Mouse (Mus musculus) thymus, adult 2 months (tissue): ENCODE results near the gene Pik3cb. TPM values are rescaled to one million over a fixed set of nuclear protein-coding genes. Genes with fewer than 3 reads are reported as not detected.

ENCODE experiments used
- DNase-seq: peaks from one replicate; pipeline ENCODE4 v3.0.0; 2021
- H3K27ac ChIP-seq: fragments of 200-500 bp; 2 replicates; pipeline ENCODE4 v1.5.1; 2012; ENCODE audit warnings: low read length, control low read depth; ENCODE audit not compliant: control insufficient read depth, insufficient read depth
- H3K27me3 ChIP-seq: fragments of 200-500 bp; 2 replicates; pipeline ENCODE4 v1.6.1; 2012; ENCODE audit warnings: mild to moderate bottlenecking, low read length, moderate library complexity, mixed read lengths; ENCODE audit not compliant: control insufficient read depth, insufficient read depth
- H3K36me3 ChIP-seq: fragments of 200-500 bp; 2 replicates; pipeline ENCODE4 v1.6.1; 2012; ENCODE audit warnings: mild to moderate bottlenecking, low read length, moderate library complexity; ENCODE audit not compliant: control insufficient read depth, insufficient read depth
- H3K4me1 ChIP-seq: fragments of 200-500 bp; replicated peaks from 2 replicates; pipeline ENCODE4 v1.6.1; 2012; ENCODE audit warnings: low read length; ENCODE audit not compliant: control insufficient read depth, insufficient read depth
- H3K4me3 ChIP-seq: fragments of 200-500 bp; 2 replicates; pipeline ENCODE4 v1.5.1; 2012; ENCODE audit warnings: mild to moderate bottlenecking, low read length, control low read depth, moderate library complexity; ENCODE audit not compliant: control insufficient read depth, insufficient read depth
- CTCF ChIP-seq: fragments of 200-500 bp; IDR thresholded peaks from 2 replicates; pipeline ENCODE4 v1.5.1; 2012; ENCODE audit warnings: mild to moderate bottlenecking, control low read depth, low read length, moderate library complexity, borderline replicate concordance; ENCODE audit not compliant: control insufficient read depth, poor library complexity, insufficient read depth; ENCODE audit errors: extremely low read depth
- POLR2A ChIP-seq: fragments of 200-500 bp; IDR thresholded peaks from 2 replicates; pipeline ENCODE4 v1.6.1; 2012; ENCODE audit warnings: mild to moderate bottlenecking, low read length, control low read depth, moderate library complexity; ENCODE audit not compliant: control insufficient read depth, poor library complexity, insufficient read depth; ENCODE audit errors: extremely low read depth
- WGBS: fragments of 180-500 bp; shearing (Covaris S2); methylation state at CpG from one replicate; pipeline ENCODE4 v1.1.7; 2018; 5-methylcytosine and 5-hydroxymethylcytosine counted together
- polyA plus RNA-seq: library from polyadenylated mRNA; depleted of rRNA; stranded (reverse); fragments of >200 nt; gene quantifications from 2 replicates; pipeline ENCODE4 v1.2.3, GENCODE M21; 2012

Pik3cb gene
- polyA plus RNA-seq, 1 experiment = 2.9 TPM

- Histone ChIP-seq H3K4me1 (no peaks in the 10 kb centered on the region), H3K36me3 (no peaks in the 10 kb centered on the region), H3K4me3 (no peak overlapping the region), H3K27ac (no peak overlapping the region), H3K27me3 (no peaks in the 10 kb centered on the region)
- WGBS = 96% methylated on average over 4 of the region's 4 CpGs
- TF ChIP-seq CTCF (no peak), POLR2A (no peak)
- DNase-seq = no peak
These were observed 97.8 kb downstream of the Pik3cb start for GRCm38 (mm10) chr9:99042641-99043040.

GRCm38 (mm10) chr9:99041994-99042393 is 98.4 kb downstream of the Pik3cb start:
- no peak for TF ChIP-seq CTCF
- no peak for TF ChIP-seq POLR2A
- 93% methylated on average over 9 of the region's 9 CpGs for WGBS
- DNase-seq = no peak
- H3K27ac ChIP-seq = no peak overlapping the region
- H3K36me3 ChIP-seq = no peaks in the 10 kb centered on the region
- no peaks in the 10 kb centered on the region for H3K27me3 ChIP-seq
- H3K4me3 ChIP-seq = no peak overlapping the region
- H3K4me1 ChIP-seq = no peaks in the 10 kb centered on the region

GRCm38 (mm10) chr9:99035575-99035974 is 104.8 kb downstream of the Pik3cb start, which contains the start of gene Gm1123:
Gene Gm1123 (minus strand): TSS chr9:99035715.
- Histone ChIP-seq H3K27ac (no peak within 1 kb of the TSS), H3K36me3 (no peaks in the 10 kb centered on the region), H3K4me1 (no peaks in the 10 kb centered on the region), H3K4me3 (no peak within 1 kb of the TSS), H3K27me3 (no peaks in the 10 kb centered on the region)
- no peak for DNase-seq
- TF ChIP-seq CTCF (no peak), POLR2A (no peak)
- WGBS = 93% methylated on average over 12 of the region's 12 CpGs

GRCm38 (mm10) chr9:99034111-99034510 is 106.3 kb downstream of the Pik3cb start:
- Histone ChIP-seq H3K4me3 (no peak overlapping the region), H3K27me3 (no peaks in the 10 kb centered on the region), H3K27ac (no peak overlapping the region), H3K36me3 (no peaks in the 10 kb centered on the region), H3K4me1 (no peaks in the 10 kb centered on the region)
- no peak for DNase-seq
- TF ChIP-seq CTCF (no peak), POLR2A (no peak)
- WGBS = 95% methylated on average over 8 of the region's 8 CpGs

GRCm38 (mm10) chr9:99032031-99032430 is 108.4 kb downstream of the Pik3cb start:
- no peaks in the 10 kb centered on the region for H3K4me1 ChIP-seq
- H3K27ac ChIP-seq = no peak overlapping the region
- DNase-seq = no peak
- WGBS = 92% methylated on average over 8 of the region's 8 CpGs
- no peak overlapping the region for H3K4me3 ChIP-seq
- H3K27me3 ChIP-seq = no peaks in the 10 kb centered on the region
- no peak for TF ChIP-seq POLR2A
- TF ChIP-seq CTCF = no peak
- no peaks in the 10 kb centered on the region for H3K36me3 ChIP-seq

GRCm38 (mm10) chr9:99021751-99022150 is 118.7 kb downstream of the Pik3cb start:
- DNase-seq = no peak
- H3K27me3 ChIP-seq = no peaks in the 10 kb centered on the region
- WGBS = 89% methylated on average over 4 of the region's 4 CpGs
- H3K27ac ChIP-seq = no peak overlapping the region
- no peaks in the 10 kb centered on the region for H3K4me1 ChIP-seq
- no peak overlapping the region for H3K4me3 ChIP-seq
- TF ChIP-seq POLR2A = no peak
- no peak for TF ChIP-seq CTCF
- H3K36me3 ChIP-seq = no peaks in the 10 kb centered on the region

GRCm38 (mm10) chr9:99021166-99021565 is 119.3 kb downstream of the Pik3cb start:
- Histone ChIP-seq H3K27me3 (no peaks in the 10 kb centered on the region), H3K4me3 (no peak overlapping the region), H3K27ac (no peak overlapping the region), H3K36me3 (no peaks in the 10 kb centered on the region), H3K4me1 (no peaks in the 10 kb centered on the region)
- no peak for DNase-seq
- no peak for TF ChIP-seq CTCF
- TF ChIP-seq POLR2A = no peak
- 77% methylated on average over 5 of the region's 5 CpGs for WGBS
